Mouse (Mus musculus) bone marrow, adult 2 months (tissue): ENCODE measurements around the gene Ern1.

ENCODE experiments used
- CTCF ChIP-seq: fragments of 200-500 bp; IDR thresholded peaks from 2 replicates; pipeline ENCODE4 v1.5.1; 2011; ENCODE audit warnings: low read length, control low read depth; ENCODE audit not compliant: control insufficient read depth, insufficient read depth
- POLR2A ChIP-seq: fragments of 200-500 bp; IDR thresholded peaks from 2 replicates; pipeline ENCODE4 v1.6.1; 2011; ENCODE audit warnings: low read depth, mild to moderate bottlenecking, control low read depth, low read length, borderline replicate concordance; ENCODE audit not compliant: control insufficient read depth

DNA sequence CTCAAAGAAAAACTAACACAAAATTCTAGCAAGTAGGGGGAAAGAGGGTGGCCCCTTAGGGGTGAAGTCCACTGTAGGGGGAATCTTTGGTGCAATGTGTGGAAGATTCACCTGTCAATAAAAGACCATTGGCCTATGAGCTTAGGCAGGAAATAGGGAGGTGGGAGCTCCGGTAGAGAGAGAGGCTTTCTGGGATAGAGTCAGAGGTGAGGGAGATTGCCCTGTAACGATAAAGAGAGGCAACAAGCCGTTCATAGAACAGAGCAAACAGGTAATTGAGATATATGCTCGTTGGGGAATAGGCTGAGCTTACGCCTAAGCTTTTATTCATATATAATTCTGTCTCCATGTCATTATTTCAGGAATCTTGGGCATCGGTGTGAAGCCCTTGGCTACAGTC, 100.6 kb downstream of the Ern1 start:
- no peak for TF ChIP-seq CTCF
- no peak for TF ChIP-seq POLR2A
